Mouse (Mus musculus): ENCODE measurements around the gene Dgcr8.

Gene Dgcr8

DNA sequence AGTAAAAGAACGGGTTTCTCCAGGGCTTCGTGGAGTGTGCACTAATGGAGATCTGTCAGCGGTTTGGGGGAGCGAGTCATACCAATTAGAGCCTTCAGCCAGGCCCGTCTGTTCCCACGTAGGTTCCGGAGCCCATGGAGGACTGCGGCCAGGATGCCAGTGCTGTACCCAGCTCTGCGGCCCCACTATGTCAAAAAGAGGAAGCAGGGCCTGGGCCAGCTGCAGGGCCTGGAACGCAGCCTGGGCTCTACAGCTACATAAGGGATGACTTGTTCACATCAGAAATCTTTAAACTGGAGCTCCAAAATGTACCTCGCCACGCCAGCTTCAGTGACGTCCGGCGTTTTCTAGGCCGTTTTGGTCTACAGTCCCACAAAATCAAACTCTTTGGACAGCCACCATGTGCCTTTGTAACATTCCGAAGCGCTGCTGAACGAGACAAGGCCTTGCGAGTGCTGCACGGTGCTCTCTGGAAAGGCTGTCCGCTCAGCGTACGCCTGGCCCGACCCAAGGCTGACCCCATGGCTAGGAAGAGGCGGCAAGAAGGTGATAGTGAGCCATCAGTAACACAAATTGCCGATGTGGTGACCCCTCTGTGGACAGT, 39.6 kb downstream of the Dgcr8 start:
- no peak for DNase-seq (ENCODE audit: low read depth, low spot score)

DNA sequence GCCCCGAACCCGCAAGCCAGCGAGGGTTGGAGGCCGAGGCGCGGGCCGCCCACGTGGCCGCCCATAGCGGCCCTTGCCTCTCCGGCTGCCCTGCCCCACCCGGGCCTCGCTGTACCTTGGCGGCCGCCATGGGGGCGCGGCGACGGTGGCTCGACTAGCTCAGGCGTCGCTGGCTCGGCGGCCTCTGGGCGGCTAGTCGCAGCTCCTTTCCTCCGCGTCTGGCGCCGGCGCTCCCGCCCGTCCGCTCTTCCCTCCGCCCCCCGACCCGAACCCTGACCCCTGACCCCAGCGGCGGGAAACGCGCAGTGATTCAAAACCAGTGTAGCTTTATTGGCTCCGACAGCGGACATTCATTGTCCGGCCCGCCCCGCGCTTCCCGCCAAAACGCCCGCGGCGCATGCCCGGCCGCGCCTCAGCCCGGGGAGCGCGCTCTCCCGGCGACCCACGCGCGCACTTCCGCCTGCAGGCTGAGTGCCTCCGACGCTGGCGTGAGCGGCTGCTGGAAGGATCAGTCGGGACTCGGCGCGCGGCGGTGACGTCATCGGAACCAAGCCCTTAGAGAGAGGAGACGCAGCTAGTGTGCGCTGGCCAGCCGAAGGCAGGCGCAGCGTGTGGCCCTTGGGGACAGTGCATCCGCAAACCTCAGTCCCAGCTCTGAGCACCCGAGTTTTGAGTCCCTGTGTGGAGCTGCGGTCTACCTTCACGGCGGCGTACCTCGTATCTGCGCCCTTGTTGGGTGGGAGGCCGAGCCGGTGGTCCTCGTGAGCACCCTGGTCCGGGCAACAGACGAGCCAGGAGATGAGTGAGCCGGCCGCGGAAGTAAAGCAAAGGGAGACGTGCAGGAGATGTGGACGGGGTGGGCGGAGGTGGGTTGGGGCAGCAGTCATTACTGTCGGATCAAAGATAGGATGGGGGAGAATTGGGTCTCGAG, 40.3 kb downstream of the Dgcr8 start, which contains the start of the genes Trmt2a and Ranbp1:
TSS of gene Trmt2a (plus strand) at position 247 of the 931 bp plus-strand sequence.
TSS of gene Ranbp1 (minus strand) at position 300 of the 931 bp plus-strand sequence.
- DNase-seq (ENCODE audit: low read depth, low spot score): peak; percentile 96

GRCm38 (mm10) chr16:18247521-18248399, 41.3 kb downstream of the Dgcr8 start:
- no peak for DNase-seq (ENCODE audit: low read depth, low spot score)

DNA sequence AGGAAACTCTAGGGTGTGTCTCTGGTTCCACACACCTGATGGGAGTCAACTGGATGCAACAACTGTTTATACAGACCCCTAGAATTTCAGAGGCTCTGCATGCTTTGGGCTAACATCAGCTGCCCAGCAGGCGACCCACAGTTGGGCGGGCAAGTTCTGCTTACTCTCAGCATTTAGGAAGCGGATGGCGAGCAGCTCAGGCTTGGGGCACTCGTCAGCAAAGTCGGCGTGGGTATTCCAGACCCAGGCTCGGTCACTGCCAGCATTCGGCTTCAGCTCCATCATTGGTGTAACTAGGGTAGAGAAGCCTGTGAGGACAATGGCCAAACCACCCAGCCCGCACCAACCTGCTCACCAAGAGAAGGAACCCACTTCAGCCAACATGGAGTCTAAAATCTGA, 47.5 kb downstream of the Dgcr8 start:
- no peak for DNase-seq (ENCODE audit: low read depth, low spot score)

- no peak for DNase-seq (ENCODE audit: low read depth, low spot score)
Measured at GRCm38 (mm10) chr16:18236676-18237501, 52.2 kb downstream of the Dgcr8 start.

GRCm38 (mm10) chr16:18235389-18236065, 53.5 kb downstream of the Dgcr8 start:
- no peak for DNase-seq (ENCODE audit: low read depth, low spot score)

DNA sequence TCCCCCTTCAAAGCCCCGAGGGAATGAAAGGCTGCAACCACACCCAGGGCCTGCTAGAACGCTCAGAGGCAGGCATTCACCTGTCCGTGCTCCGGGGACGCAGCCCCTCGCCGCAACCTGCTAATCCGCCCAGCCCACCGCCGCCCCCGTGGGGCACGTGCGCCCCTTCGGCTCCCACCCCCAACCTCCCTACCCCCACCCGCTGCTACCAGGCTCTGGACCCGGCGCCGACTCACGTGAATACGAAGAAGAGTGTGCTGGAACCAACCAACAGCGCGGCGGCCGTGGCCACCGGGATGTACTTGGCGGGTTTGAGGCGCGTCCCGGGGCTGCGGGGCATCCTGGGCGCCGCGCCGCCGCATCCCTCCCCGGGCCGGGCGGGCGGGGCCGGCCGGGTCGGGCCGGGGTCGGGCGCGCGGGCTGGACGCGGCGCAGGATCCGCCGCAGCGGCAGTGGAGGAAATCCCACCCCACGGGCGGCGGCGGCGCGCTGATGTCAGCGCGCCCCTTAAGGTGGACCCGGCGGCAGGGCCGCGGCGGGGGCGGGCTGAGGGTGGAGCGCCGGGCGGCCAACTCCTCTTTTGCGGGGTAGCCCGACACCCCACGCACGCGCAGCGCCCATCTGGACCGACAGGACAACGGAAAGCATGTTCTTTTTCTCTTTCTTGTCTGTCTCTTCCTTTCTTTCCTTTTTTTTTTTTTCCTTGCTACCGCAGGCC, 54.2 kb downstream of the Dgcr8 start, which contains the start of gene Zdhhc8:
TSS of gene Zdhhc8 (minus strand) at position 466 of the 718 bp plus-strand sequence.
- DNase-seq (ENCODE audit: low read depth, low spot score): no peak

DNA sequence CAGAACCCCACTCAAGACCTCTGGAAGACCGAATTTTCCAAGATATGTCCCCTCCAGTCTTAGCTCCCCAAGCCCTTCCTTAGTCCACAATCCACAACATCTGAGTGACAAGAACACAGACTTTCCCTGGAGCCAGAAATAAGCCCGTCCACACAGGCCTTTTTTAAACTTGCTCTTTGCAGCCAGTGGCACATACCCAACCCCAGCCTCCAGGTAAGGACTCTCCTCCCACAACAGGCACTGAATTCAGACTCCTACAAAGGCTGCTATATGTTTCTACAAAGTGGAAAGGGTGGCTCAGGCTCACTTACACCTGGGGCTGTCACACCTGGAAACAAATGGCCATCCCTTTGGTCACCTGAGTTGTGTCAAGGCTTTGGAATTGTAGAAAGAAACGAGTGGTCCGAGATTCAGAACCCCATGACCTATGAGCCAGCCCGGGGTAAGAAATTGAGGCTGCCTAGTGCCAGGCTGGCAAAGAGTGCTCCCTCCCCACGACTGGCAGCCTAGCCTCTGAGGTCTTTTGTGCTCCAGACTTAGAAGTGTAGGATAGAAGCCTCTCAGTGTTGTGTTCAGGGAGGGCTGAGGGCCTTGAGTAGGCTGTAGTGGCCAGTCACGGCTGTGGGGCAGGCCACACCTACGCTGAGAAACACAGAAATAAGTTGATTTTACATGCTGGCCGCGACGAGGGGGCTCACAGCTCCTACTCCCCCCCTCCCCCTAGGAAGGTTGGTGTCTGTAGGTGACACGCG, 55.0 kb downstream of the Dgcr8 start:
- no peak for DNase-seq (ENCODE audit: low read depth, low spot score)

GRCm38 (mm10) chr16:18233451-18233850, 55.6 kb downstream of the Dgcr8 start:
- DNase-seq (ENCODE audit: low read depth, low spot score): no peak

DNA sequence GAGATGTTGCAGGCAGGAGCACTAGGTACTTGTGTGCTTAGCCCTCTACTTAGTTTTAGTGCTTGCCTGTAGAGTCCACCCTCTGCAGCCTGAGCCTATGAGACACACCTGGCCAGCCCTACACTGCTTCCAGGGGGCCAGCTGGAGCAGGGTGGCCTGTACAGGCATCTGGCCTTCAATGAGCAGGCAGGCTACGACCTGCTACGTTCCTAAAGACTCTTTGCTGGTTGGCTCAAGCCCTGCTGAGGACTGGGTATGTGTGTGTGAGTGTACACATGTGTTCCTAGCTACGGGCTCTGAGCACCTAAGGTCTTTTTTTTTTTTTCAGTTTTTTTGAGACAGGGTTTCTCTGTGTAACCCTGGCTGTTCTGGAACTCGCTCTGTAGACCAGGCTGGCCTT, 57.6 kb downstream of the Dgcr8 start:
- no peak for DNase-seq (ENCODE audit: low read depth, low spot score)

GRCm38 (mm10) chr16:18231047-18231446, 58.0 kb downstream of the Dgcr8 start:
- no peak for DNase-seq (ENCODE audit: low read depth, low spot score)

DNA sequence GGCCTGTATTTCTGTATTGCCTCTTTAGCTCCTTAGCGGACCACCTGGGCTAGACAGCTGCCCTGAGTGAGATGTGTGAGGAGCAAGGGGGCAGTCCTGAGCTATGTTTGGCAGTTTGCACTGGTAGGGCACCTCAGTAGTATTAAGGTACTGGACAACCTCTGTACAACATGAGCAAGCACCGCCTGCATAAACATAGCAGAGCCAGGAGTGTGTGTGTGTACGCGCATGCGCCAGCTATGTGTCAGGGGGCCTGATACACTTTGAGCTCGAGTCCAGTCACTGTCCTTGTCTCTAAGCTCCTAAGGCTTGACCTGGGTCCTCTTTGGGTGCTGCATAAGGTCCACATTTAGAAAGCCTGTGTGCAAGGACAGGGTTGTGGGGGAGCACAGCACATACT, 58.4 kb downstream of the Dgcr8 start:
- DNase-seq (ENCODE audit: low read depth, low spot score): no peak

GRCm38 (mm10) chr16:18229622-18230021, 59.4 kb downstream of the Dgcr8 start:
- DNase-seq (ENCODE audit: low read depth, low spot score): no peak

GRCm38 (mm10) chr16:18228856-18229255, 60.2 kb downstream of the Dgcr8 start:
- DNase-seq (ENCODE audit: low read depth, low spot score): no peak

DNA sequence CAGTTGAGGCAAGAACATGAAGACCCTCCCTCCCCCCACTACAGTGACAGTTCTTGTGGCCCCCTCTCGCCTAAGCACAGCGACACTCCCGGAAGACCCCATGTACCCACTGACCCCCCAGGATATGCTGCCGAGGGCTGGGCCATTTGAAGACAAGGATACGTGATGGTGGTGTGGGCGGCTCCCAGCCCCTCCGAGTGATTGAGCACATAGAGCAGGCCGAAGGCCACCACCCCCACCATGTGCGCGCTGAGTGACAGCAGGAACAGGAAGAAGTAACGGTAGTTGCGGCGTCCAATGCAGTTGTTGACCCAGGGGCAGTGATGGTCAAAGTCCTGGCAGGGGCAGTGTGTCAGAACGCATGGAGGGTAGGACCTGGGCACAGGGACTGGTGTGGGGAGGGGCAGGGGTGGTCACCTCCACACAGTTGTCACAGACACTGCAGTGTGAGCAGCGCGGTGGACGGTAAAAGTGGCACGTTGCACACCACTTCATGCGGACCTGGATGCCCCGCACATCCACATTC, 61.1 kb downstream of the Dgcr8 start:
- no peak for DNase-seq (ENCODE audit: low read depth, low spot score)

- no peak for DNase-seq (ENCODE audit: low read depth, low spot score)
Measured at GRCm38 (mm10) chr16:18227187-18227586, 61.9 kb downstream of the Dgcr8 start.

- no peak for DNase-seq (ENCODE audit: low read depth, low spot score)
Measured at GRCm38 (mm10) chr16:18222188-18222587, 66.9 kb downstream of the Dgcr8 start.

DNA sequence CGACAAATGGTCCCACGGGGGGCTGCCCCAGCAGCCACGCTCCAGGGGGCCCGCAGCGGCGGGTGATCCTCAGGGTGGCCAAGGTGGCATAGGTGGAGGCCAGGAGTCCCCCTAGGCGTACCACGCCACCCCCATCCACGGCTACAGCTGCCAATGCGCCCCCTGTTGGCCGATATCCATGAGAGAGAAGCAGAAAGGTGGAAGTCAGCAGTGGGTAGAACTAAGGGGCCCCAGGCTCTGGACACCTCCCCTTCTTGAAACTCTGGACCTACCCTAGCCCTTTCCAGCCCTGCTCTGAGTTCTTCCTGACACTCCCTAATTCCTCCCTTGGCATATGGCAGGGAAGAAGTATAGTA, 67.5 kb downstream of the Dgcr8 start:
- DNase-seq (ENCODE audit: low read depth, low spot score): no peak
